Mouse (Mus musculus): ENCODE results near the gene Kansl1. TPM values are rescaled to one million over a fixed set of nuclear protein-coding genes. Genes with fewer than 3 reads are reported as not detected.

Gene Kansl1
- total RNA-seq, 2 experiments from 2014 or later, result 69.6 to 87.1 TPM

DNA sequence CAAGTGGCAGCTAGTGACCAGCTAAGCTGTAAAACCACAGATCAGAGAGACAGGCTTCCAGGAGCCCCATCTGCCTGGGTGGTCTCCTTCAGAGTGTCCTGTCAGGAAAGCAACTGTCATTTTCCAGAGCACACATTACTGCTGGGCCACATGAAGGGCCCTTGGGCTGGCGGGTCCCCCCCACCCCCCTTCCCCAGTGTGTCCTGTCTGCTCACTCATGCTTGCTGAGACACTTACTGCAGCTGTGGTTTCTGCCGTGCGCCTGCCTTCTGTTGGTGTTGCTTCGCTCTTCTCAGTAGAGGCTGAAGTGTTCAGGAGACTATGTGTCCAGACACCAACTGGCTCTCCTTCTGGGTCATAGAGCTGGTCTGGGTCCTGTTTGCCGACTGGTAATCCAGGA, 148.2 kb downstream of the Kansl1 start:
- intact Hi-C loops (cut with DNase I), result no loop called here
- no peak for DNase-seq (ENCODE audit: low spot score in 2 of 2)

DNA sequence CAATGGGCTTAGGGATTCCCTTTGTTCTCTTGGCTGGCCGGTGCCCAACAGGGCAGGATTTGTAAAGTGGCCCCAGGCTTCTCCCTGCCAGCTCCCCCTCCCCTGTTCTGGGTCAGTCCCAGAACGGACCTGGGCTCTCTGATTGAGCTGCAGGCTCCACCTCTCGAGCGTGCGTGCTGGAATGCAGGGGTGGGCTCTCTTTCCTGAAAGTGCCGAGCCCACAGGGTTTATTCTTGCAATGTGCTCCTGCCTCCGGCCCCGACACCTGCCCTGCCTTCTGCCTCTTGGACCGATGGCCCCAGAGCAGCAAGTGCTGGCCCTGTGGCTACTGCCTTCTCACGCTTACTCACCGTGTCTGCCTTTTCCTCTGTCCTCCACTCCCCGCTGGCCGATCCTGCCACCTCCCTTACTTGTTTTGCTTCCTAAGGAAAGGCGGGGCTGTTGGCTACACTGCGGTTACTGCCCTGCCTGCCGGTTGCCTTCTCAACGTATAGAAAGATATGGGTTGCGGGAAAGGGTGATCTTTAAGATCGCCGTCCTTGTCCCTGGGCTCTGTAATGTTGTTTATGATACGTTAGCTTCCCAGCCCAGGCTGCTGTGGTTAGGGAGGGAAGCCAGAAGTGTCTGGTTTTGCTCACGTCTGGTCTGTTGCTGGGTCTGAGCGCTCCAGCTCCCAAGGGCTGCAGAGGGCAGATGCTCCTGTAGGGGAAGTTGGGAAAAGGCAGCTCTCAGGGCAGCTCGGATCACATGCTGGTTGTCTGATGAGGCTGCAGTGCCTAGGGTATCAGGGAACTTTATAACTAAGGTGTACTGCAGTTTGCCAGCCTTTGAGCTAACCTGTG, 149.5 kb downstream of the Kansl1 start:
- no peak for DNase-seq (ENCODE audit: low spot score in 2 of 2)
- intact Hi-C loops (cut with DNase I), result loop anchor here (5.0 kb wide), 1 partner anchor 143 kb away; no protein-coding TSS in a partner anchor

DNA sequence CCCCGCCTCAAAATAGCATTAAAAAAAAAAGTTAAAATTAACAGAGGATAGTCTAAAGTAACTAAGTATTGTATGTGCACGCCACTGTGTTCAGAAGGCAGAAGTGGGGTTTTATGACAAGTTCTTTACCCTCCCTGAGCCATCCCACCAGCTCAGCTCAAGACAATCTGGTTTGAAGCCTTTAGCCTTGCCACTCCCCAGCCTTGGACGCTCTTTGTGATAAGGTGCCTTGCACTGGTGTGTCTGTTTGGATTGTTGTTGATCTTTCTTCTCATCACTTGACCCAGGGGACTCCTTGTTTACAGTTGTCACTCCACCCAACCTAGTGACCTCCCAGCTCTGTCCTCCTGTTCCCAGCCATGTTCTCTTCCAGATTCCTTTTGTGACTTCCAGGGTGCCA, 151.0 kb downstream of the Kansl1 start:
- intact Hi-C loops (cut with DNase I), result loop anchor here (5.0 kb wide), 1 partner anchor 145 kb away; no protein-coding TSS in a partner anchor
- DNase-seq (ENCODE audit: low spot score in 2 of 2), result no peak

DNA sequence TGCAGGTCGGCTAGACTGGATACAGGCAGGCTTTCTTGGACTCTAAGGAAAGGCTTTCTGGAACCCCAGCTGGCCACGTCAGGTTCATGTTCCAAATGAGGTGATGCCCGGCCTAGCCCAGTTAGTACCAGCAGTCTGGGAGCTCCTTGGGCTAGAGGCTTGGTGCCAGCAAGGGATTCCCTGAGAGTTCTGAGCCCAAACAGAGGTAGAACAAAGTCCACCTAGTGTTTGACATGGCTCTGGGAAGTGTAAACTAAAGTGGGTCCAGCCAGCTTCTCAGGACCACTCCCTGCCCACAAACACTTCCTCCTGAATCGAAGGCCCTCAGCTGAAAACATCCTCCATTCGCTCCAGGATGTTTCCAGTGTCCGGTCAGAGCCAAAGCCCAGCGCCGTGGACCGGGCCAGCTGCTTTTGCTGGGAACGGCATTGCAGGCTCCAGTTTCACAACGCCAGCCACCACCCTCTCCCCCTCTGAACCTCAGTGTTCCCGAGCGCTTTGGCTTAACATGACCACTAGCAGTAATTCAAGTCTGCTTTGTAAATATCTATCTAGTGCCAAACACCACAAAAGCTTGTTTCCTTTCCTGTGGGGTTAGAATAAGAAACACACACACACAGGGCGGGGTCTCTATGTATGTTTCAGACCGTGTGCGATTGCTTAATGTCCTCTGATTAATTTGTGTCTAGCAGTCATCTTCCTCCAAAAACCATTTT, 151.8 kb downstream of the Kansl1 start:
- DNase-seq (ENCODE audit: low spot score in 2 of 2), result no peak
- intact Hi-C loops (cut with DNase I), result loop anchor here (5.0 kb wide), 1 partner anchor 145 kb away; no protein-coding TSS in a partner anchor

DNA sequence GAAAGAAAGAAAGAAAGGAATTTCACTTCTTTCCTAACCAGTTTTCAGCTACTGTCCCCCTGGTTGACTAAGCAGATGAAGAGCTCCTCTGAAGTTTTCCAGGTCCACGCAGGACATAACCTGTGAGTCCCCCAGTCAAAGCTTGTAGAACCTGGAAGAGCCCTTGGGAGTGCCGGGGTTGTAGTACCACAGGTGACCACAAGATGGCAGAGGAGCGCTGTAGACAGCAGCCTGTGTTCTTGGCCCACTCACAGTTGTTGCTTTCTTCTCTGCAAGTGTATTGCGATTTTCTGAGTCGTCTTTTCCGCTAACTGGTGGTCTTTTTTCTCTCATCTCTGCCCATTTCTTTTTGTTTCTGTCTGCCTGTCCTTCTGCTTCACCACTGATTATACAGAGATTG, 153.0 kb downstream of the Kansl1 start:
- DNase-seq (ENCODE audit: low spot score in 2 of 2), result peak; percentile 65 to 70
- intact Hi-C loops (cut with DNase I), result loop anchor here (5.0 kb wide), 1 partner anchor 147 kb away; no protein-coding TSS in a partner anchor

DNA sequence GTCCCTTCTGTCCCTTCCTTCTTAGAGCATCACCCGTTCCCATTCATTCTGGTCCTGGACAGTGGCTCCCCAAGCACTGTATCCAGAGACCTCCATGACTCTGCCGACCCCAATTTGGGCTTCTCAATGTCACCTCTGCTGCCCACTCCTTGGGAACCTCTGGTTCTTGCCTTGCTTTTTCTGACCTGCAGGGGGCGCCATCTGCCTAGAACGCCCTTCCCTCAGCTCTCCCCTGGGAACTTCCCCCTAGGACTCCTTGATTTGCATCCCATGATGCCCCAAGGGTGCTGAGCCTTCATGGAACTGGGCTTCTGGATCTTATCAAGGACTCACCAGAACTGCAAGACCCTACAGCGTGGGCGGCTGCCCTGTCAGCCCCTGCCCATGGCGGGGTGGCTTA, 157.0 kb downstream of the Kansl1 start:
- no peak for DNase-seq (ENCODE audit: low spot score in 2 of 2)
- intact Hi-C loops (cut with DNase I), result no loop called here

DNA sequence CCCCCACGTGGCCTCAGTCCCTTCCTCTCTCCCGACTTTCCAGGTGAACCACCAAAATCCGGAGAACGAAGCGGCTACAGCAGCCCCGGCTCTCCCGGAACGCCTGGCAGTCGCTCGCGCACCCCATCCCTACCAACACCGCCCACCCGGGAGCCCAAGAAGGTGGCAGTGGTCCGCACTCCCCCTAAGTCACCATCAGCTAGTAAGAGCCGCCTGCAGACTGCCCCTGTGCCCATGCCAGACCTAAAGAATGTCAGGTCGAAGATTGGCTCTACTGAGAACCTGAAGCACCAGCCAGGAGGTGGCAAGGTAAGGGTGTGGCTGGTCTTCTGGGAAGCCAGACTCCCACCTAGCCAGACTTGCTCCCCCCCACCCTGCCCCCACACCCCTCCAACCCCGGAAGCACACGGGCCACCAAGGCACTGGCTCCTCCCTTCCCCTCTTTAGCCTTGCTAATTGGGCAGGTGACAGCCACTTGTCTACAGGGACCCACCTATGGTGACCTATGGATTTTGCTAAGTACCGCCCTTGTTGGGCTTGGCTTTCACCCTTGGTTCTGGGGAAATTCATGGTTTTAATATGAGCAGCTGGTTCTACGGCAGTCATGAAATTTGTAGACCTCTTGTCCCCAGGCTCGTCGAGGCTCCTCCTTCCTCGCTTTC, 158.3 kb downstream of the Kansl1 start:
- DNase-seq (ENCODE audit: low spot score in 2 of 2), result no peak
- intact Hi-C loops (cut with DNase I), result no loop called here

DNA sequence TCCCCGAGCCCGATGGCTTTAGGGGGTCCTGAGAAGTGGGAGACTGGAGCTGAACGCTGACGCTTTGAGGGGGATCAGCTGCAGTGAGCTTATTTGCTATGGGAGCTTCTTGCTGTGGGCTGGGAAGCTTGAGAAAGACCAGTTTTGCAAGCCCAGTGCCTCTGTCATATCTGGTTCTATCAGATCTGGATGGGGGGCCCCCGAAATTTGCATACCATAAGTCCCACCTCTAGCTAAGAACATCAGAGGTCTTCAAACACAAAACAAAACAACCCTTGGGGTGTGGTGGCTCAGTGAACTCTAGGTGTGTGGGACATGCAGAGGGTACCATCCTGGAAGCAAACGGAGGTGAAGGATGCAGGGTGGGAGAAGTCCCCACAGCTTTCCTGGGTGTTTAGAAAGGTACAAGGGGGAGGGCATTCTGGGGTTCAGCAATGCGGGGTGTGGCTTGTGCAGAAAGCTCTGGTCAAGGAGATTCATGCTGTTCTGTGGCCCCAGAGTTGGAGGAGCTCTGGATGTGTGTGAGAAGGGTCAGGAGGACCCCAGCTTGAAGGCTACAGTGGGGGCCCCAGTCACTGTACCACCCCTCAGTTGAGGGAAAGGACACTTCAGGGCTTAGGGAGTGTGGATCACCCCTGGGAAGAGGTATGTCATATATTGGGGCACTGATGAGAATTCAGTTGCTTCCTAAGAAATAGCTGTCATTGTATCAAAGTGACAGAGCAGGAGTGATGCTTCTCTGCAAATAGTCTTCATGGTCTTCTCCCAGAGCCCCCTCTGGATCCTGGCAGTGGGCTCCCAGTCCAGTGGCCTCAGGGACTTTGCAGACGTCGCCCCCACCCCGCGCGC, 159.1 kb downstream of the Kansl1 start:
- intact Hi-C loops (cut with DNase I), result no loop called here
- no peak for DNase-seq (ENCODE audit: low spot score in 2 of 2)

DNA sequence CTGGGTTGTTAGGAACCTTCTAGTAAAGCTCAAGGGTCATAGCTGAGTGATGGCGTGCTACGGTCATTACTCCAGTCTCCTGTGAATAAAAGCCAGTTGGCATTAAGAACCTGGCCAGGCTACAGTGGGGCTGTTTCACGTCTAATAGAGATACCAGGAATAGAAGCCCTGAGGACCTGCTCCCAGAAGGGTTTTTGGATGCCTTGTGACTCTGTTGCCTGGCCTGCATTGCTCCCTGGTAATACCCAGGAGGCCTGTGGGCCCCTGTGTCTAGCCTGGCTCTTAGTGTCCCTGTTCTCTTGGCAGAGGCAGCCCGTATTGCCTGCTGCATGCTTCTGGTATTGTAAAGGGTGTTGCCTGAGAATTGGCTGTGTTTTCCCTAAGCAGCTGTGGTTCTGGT, 161.5 kb downstream of the Kansl1 start:
- DNase-seq (ENCODE audit: low spot score in 2 of 2), result no peak
- intact Hi-C loops (cut with DNase I), result no loop called here

DNA sequence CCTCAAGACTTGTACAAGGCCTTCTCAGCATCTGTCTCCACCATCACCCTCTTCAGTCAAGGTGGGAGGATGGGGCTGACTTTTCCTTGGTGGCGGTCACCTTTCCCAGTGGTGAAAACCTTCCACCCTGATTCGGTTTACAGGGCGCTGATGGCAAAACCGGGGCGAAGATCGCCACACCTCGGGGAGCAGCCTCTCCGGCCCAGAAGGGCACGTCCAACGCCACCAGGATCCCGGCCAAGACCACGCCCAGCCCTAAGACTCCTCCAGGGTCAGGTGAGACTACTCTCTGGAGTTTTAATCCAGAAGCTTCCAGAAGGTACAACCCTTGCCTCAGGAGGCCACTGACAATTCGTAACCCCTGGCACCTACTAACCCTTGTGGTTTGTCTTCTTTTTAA, 162.2 kb downstream of the Kansl1 start:
- DNase-seq (ENCODE audit: low spot score in 2 of 2), result no peak
- intact Hi-C loops (cut with DNase I), result no loop called here

DNA sequence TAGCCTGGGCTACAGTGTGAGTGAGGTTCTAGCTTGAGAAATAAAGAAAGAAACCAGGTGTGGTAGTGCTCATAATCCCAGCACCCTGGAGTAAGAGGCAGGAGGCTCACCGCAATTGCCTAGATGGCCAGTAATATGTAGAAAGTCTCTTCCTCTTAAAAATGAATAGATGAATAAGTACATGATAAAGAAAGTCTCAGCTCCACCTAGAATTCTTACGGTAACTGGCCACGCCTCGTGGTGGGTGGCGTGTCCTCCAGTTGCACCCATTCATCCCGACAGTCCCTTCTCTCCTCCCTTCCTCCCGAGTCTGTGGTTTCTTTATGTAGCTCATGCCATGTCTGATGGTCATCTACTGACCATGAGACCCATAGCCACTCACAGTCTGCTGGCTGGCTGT, 162.9 kb downstream of the Kansl1 start:
- no peak for DNase-seq (ENCODE audit: low spot score in 2 of 2)
- intact Hi-C loops (cut with DNase I), result no loop called here

DNA sequence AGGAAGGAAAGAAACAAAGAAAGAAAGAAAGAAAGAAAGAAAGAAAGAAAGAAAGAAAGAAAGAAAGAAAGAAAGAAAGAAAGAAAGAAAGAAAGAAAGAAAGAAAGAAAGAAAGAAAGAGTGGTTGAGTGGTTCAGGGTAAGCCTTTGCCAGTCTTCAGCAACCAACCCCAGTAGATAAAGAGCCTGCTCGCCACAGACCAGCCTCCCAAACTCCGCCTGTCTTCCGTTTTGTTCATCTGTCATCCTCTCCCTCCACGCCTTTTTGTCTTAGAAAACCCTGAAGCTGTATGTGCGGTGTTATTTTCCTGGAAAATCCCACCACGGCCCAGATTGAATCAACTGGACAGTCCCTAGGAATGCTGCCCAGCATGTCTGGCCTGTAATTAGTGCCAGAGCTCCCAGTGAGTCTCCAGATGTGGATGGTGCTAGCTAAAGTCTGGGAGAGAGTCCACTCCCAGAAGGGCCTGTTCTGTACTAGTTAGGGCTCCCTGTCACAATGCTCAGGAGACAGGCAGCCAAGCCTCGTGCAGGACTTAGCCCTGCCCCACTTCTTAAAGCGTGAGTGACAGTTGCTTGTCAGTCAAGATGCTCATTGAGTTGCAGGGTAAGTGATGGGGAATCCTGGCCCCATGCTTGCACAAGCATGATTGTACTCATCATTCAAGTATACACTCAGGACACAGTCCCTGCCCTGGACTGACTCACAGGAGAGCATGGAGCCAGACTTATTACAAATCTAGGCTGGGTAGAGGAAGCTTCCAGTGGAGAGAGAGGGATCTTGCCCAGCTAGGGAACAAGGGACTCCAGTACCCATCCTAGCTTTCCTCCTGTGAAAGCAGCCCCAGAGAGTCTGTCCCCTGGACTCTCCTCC, 165.3 kb downstream of the Kansl1 start:
- no peak for DNase-seq (ENCODE audit: low spot score in 2 of 2)
- intact Hi-C loops (cut with DNase I), result no loop called here

DNA sequence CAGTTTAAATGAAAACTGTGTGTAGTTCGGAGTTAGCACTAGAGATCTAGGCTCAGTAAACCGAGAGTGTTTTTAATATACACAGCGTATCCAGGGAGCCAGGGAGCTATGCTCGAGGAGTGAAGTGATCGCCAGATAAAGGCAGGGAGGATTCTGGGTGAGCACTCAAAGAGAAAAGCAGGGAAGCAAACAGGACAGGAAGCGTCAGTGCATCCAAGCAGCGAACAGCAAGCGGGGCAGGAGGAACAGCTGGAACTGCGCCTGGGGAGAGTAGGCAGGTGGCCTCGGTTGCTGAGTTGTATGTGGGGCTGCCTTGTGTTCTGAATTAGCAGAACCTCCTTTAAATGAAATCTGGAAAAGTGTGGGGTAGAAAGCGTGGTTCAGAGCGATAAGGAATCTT, 166.0 kb downstream of the Kansl1 start:
- DNase-seq (ENCODE audit: low spot score in 2 of 2), result peak; percentile 51 to 56

DNA sequence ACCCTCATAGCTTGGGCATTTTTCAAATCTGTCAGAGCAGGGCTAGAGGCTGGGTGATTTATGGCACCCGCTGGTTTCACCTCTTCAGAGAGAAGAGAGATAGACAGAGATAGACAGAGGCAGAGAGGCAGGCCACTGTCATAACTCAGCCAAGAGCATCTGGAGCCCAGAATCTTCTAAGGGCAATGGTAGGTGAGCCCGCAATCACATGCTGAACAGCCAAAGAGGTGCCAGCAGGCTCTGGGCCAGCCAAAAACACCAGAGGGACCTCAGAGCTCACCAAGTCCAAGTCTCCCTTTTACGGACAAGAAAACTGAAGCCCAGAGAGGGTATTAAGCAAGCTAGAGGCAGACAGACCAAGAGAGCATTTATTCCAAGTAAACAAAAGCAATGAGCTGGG, 171.0 kb downstream of the Kansl1 start:
- intact Hi-C loops (cut with DNase I), result no loop called here
- DNase-seq (ENCODE audit: low spot score in 2 of 2), result no peak

More for the DNA sequence above, 166.0 kb downstream of the Kansl1 start:
- intact Hi-C loops (cut with DNase I), result no loop called here

DNA sequence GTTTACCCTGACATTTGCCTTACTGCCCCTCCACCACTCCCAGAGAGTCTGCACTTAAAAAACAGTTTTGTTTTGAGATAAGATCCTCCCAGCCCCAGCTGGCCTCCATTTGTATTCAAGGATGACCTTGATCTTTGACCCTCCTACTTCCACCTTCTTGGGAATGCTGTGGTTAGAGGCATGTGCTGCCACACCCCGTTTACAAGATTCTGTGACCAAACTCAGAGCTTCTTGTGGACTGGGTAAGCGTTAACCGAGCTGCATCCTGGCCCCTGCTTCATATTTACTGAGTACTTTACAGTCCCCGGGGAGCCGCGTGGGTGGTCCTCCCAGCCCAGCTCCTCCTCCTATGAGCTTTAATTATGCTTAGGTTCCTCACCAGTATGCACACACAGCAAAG, 173.0 kb downstream of the Kansl1 start:
- DNase-seq (ENCODE audit: low spot score in 2 of 2), result no peak
- intact Hi-C loops (cut with DNase I), result no loop called here

DNA sequence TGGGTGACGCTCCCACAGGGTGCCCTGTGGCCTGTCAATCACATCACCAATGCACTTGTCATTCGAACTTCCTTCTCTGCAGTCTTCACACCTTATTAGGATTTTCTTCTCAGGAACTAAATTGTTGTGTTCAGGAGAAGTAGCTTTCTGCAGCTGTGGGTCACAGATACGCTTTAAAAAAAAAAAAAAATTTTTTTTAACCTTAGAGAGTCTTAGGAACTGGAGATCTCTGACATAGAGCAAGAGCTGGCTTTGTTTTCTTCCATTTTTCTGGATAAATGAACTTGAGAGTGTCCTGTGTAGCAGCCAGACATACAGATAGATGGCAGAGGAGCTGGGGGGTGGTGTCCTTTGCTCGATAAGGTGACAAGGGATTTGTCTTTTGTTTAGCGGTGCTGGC, 173.5 kb downstream of the Kansl1 start:
- intact Hi-C loops (cut with DNase I), result no loop called here
- no peak for DNase-seq (ENCODE audit: low spot score in 2 of 2)

DNA sequence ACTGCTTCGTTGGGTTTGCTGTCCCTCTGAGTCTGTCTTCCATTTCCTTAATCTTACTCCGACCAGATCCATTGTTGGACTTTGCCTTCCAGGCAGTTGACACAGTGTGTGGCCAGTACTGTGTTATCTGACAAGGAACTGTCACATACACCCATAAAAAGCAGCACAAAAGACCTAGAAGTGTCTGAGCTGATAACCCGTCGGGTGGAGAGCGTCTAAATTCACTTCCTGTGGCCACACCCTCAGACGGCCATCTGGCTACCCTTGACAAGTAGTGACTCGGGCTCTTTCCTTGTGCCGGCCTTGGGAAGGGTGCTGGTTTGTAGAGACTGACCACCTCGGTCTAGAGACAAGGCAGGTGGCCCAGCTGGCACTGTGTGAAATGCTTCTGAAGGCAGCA, 175.4 kb downstream of the Kansl1 start:
- DNase-seq (ENCODE audit: low spot score in 2 of 2), result no peak
- intact Hi-C loops (cut with DNase I), result no loop called here

DNA sequence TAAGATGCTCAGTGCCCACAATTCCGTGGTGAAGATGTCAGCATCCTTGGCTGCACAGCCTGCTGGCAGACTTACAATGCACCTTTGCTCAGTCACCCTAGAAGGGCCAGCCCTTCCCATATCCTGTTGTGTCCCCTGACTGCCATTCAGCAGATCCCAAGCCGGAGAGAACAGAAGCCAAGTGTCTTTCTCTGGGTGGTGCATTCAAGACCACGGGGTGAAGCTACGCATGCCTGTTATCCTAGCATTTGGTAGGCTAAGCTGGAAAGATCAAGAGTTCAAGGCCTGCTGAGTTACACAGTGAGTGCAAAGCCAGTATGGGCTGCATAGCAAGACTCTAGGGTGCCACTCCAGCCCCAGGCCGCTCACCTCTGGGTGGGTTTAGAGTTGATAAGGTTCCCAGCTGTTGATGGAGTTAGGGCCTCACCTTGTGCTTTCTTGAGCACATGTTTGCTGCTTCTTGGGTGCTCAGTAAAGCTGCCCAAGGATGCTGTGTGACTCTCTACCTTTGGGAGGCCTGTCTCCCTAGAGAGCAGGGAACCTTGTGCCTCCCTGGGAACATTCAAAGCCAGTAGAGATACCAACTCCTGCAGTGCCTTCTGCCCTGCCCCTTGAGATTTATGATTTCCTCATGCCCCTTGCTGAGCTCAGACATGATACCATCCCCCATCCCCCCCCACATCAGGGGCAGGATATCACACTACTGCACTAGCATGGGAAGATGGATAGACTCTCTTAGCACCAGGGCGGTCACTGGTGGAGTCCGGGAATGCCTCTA, 176.0 kb downstream of the Kansl1 start:
- no peak for DNase-seq (ENCODE audit: low spot score in 2 of 2)
- intact Hi-C loops (cut with DNase I), result no loop called here

Measured in left cerebral cortex, postnatal 36 days (tissue).